Mouse (Mus musculus): Measurements from ENCODE around the gene Srrm3. TPM values are rescaled to one million over a fixed set of nuclear protein-coding genes. Genes with fewer than 3 reads are reported as not detected.
A peak's percentile ranks its signal among the peaks of the same experiment; 100 is the strongest.

The Srrm3 gene
- polyA plus RNA-seq, 1 experiment from 2014 or later, result 59.8 TPM

DNA sequence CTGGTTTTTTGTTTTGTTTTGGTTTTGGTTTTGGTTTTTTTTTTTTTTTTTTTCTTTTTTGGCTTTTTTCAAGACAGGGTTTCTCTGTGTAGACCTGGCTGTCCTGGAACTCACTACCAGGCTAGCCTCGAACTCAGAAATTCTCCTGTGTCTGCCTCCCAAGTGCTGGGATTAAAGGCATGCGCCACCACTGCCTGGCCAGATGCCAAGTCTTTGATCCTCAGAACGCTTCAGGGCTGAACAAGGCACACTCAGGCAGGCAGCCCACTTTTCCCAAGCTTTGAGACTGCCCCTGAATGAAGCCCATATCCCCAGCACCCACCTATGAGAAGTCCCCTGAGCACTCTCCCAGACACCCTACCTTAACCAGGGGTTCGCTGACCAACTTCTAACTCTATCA lies 93.1 kb downstream of the Srrm3 start:
- H3K9me3 ChIP-seq (ENCODE audit: control insufficient read depth, low read length), result no peaks in the 10 kb centered on the region
- H3K9ac ChIP-seq (replicated peaks; ENCODE audit: low read length), result no peak overlapping the region
- H3K27me3 ChIP-seq (ENCODE audit: control insufficient read depth, insufficient read depth, low read length), result no peaks in the 10 kb centered on the region
- DNase-seq (peak; percentile 33), ATAC-seq (ENCODE audit: low FRiP score, low TSS enrichment) (no peak)
- peaks cover 15% of the 10 kb centered on the region; the same call in 1 of the 2 replicates for H3K4me1 ChIP-seq (ENCODE audit: control insufficient read depth, insufficient read depth, low read length)
- WGBS, result 48% methylated on average over 4 of the region's 4 CpGs
- no peak overlapping the region for H3K4me2 ChIP-seq (ENCODE audit: low read length)
- no peak overlapping the region for H3K27ac ChIP-seq (replicated peaks; ENCODE audit: low read depth, low read length)
- peaks cover 6% of the 10 kb centered on the region for H3K36me3 ChIP-seq (ENCODE audit: control insufficient read depth, insufficient read depth, low read length)
- no peak overlapping the region for H3K4me3 ChIP-seq (replicated peaks; ENCODE audit: low read depth, low read length)

DNA sequence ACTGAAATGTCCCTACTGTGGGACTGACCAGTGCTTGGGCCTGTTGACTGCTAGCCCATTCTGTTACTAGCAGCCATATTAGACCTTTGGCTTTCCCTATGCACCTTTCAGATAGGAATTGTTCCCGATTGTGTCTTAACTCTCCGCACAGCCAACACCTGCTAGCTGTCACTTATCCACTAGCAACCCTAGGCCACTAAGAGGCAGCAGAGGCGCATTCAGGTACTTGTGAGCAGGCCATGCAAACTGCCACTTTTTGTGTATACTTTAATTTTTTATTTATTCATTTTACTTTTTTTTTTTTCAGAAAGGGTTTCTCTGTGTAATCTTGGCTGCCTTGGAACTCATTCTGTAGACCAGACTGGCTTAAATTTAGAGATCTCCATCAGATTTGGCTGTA lies 94.0 kb downstream of the Srrm3 start:
- DNase-seq (no peak), ATAC-seq (ENCODE audit: low FRiP score, low TSS enrichment) (no peak)
- Histone ChIP-seq H3K9ac (replicated peaks; ENCODE audit: low read length) (no peak overlapping the region), H3K27me3 (ENCODE audit: control insufficient read depth, insufficient read depth, low read length) (no peaks in the 10 kb centered on the region), H3K36me3 (ENCODE audit: control insufficient read depth, insufficient read depth, low read length) (peaks cover 7% of the 10 kb centered on the region), H3K4me2 (ENCODE audit: low read length) (no peak overlapping the region), H3K4me1 (ENCODE audit: control insufficient read depth, insufficient read depth, low read length) (peaks cover 15% of the 10 kb centered on the region; the same call in 1 of the 2 replicates), H3K4me3 (replicated peaks; ENCODE audit: low read depth, low read length) (no peak overlapping the region), H3K27ac (replicated peaks; ENCODE audit: low read depth, low read length) (no peak overlapping the region), H3K9me3 (ENCODE audit: control insufficient read depth, low read length) (no peaks in the 10 kb centered on the region)
- 88% methylated on average over 3 of the region's 3 CpGs for WGBS

DNA sequence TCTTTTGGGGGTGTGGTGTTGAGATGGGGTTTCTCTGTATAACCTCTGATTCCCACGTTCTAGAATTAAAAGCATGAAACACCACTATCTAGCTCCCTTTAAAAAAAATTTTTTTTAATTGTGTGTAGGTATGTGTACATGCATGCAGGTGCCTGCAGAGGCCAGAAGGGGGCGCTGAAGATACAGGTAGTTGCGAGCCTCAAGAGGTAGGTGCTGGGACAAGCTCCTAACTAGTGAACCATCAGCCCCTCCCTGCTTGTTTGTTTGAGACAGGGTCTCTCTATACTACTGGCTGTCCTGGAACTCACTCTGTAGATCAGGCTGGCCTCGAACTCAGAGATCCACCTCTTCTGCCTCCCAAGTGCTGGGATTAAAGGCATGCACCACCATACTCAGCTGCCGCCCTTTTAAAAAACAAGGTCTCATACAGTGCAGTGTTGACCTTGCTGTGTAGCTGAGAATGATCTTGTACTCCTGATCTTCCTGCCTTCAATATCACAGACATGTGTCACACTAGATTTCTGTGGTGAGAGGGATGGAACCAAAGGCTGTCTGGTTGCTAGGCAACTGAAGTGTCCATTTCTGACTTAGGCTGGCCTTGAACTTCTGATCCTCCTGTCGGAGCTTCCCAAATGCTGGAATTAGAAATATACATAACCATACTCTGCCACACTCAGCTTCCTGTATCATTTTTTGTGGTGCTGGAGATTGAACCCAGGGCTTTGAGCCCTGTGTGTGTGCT lies 94.8 kb downstream of the Srrm3 start:
- Histone ChIP-seq H3K4me3 (replicated peaks; ENCODE audit: low read depth, low read length) (no peak overlapping the region), H3K9ac (replicated peaks; ENCODE audit: low read length) (no peak overlapping the region), H3K36me3 (ENCODE audit: control insufficient read depth, insufficient read depth, low read length) (peaks cover 15% of the 10 kb centered on the region), H3K27ac (replicated peaks; ENCODE audit: low read depth, low read length) (no peak overlapping the region), H3K9me3 (ENCODE audit: control insufficient read depth, low read length) (no peaks in the 10 kb centered on the region), H3K4me1 (ENCODE audit: control insufficient read depth, insufficient read depth, low read length) (peaks cover 15% of the 10 kb centered on the region; the same call in 1 of the 2 replicates), H3K27me3 (ENCODE audit: control insufficient read depth, insufficient read depth, low read length) (no peaks in the 10 kb centered on the region), H3K4me2 (ENCODE audit: low read length) (no peak overlapping the region)
- WGBS, result 65% methylated on average over 6 of the region's 6 CpGs
- ATAC-seq (ENCODE audit: low FRiP score, low TSS enrichment), result no peak
- DNase-seq, result no peak

DNA sequence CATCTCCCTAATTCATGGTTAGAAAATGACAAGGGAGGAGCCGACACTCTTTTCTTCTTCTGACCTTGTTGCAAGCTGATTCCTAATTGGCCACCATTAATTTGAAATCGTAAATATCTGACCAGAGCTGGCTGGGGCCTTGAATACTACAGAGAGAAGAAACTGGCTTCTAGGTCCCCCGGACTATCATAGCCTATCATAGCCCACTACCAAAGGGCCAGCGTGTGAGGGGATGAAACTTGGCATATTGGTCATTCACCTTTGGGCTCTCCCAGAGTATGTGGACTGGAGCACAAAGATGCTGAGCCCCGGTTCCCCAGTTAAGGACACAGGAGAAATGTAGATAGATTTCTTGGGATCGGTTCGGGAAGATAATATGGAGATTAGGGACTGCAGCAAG lies 96.4 kb downstream of the Srrm3 start:
- peak overlapping the region; percentile 94 for H3K27ac ChIP-seq (replicated peaks; ENCODE audit: low read depth, low read length)
- H3K4me2 ChIP-seq (ENCODE audit: low read length), result peak overlapping the region; percentile 71
- H3K4me1 ChIP-seq (ENCODE audit: control insufficient read depth, insufficient read depth, low read length), result peaks cover 15% of the 10 kb centered on the region; the same call in 1 of the 2 replicates
- no peaks in the 10 kb centered on the region for H3K27me3 ChIP-seq (ENCODE audit: control insufficient read depth, insufficient read depth, low read length)
- peaks cover 25% of the 10 kb centered on the region for H3K36me3 ChIP-seq (ENCODE audit: control insufficient read depth, insufficient read depth, low read length)
- DNase-seq, result peak; percentile 28
- peak overlapping the region; percentile 56 for H3K9ac ChIP-seq (replicated peaks; ENCODE audit: low read length)
- 20% methylated on average over 7 of the region's 7 CpGs for WGBS
- H3K9me3 ChIP-seq (ENCODE audit: control insufficient read depth, low read length), result no peaks in the 10 kb centered on the region
- H3K4me3 ChIP-seq (replicated peaks; ENCODE audit: low read depth, low read length), result peak overlapping the region; percentile 33
- peak; percentile 10; the same call in 1 of the 2 replicates for ATAC-seq (ENCODE audit: low FRiP score, low TSS enrichment)

DNA sequence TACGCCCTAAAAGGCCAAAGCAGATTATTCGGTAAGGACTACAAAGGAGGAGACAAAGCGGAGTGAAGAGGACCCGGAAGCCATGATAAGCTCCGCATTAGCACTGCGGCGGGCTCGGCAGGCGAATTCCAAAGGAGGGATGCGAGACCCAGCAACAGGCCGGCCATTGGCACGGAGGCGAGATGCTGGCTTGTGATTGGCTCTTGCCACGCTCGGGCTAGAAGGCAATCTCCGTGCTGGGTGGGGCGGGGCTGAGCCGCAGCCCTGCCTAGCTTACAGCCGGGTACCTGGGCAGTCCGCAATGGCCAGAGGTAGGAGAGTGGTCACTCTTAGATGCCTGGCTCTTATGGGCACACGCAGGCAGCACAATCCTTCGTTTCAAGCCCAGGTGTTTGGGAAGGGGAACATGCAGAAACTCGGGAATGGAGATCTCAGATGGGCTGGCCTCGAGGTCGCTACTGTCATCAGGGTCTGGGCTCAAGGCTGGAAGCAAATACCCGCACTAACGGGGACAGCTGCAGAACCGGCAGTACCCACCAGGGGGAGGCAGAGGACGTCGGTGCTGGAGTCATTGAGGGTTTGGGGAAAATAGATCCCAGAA lies 97.0 kb downstream of the Srrm3 start:
- peak overlapping the region; percentile 33 for H3K4me3 ChIP-seq (replicated peaks; ENCODE audit: low read depth, low read length)
- peak overlapping the region; percentile 94 for H3K27ac ChIP-seq (replicated peaks; ENCODE audit: low read depth, low read length)
- H3K36me3 ChIP-seq (ENCODE audit: control insufficient read depth, insufficient read depth, low read length), result peaks cover 27% of the 10 kb centered on the region
- H3K4me2 ChIP-seq (ENCODE audit: low read length), result peak overlapping the region; percentile 71
- DNase-seq (peak; percentile 94), ATAC-seq (ENCODE audit: low FRiP score, low TSS enrichment) (peak; percentile 96)
- no peaks in the 10 kb centered on the region for H3K9me3 ChIP-seq (ENCODE audit: control insufficient read depth, low read length)
- WGBS, result under 1% methylated on average over 30 of the region's 30 CpGs
- H3K27me3 ChIP-seq (ENCODE audit: control insufficient read depth, insufficient read depth, low read length), result no peaks in the 10 kb centered on the region
- H3K4me1 ChIP-seq (ENCODE audit: control insufficient read depth, insufficient read depth, low read length), result peaks cover 15% of the 10 kb centered on the region; the same call in 1 of the 2 replicates
- peak overlapping the region; percentile 56 for H3K9ac ChIP-seq (replicated peaks; ENCODE audit: low read length)

DNA sequence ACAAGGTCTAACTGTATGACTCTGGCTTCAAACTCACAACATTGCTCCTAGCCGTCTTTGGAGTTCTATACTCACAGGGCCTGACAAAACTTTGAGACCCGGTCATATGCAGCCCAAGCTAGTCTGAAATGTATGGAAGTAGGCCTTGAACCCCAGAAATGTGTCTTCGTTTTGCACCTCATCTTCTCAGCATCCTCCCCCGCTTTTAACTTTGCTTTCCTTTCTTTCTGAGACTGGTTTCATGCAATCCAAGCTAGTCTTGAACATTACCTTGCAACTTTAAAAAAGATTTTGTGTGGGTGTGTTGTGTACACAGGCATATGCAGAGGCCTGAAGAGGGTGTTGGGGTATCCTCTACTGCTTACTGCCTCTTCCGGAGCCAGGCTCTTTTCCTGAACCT lies 97.6 kb downstream of the Srrm3 start:
- DNase-seq, result no peak
- H3K27me3 ChIP-seq (ENCODE audit: control insufficient read depth, insufficient read depth, low read length), result no peaks in the 10 kb centered on the region
- peak overlapping the region; percentile 71 for H3K4me2 ChIP-seq (ENCODE audit: low read length)
- no peaks in the 10 kb centered on the region for H3K9me3 ChIP-seq (ENCODE audit: control insufficient read depth, low read length)
- H3K9ac ChIP-seq (replicated peaks; ENCODE audit: low read length), result peak overlapping the region; percentile 56; the same call in 1 of the 2 replicates
- H3K4me1 ChIP-seq (ENCODE audit: control insufficient read depth, insufficient read depth, low read length), result peaks cover 15% of the 10 kb centered on the region; the same call in 1 of the 2 replicates
- ATAC-seq (ENCODE audit: low FRiP score, low TSS enrichment), result no peak
- H3K4me3 ChIP-seq (replicated peaks; ENCODE audit: low read depth, low read length), result no peak overlapping the region
- H3K36me3 ChIP-seq (ENCODE audit: control insufficient read depth, insufficient read depth, low read length), result peaks cover 33% of the 10 kb centered on the region
- peak overlapping the region; percentile 94 for H3K27ac ChIP-seq (replicated peaks; ENCODE audit: low read depth, low read length)
- WGBS, result 58% methylated on average over 5 of the region's 5 CpGs

DNA sequence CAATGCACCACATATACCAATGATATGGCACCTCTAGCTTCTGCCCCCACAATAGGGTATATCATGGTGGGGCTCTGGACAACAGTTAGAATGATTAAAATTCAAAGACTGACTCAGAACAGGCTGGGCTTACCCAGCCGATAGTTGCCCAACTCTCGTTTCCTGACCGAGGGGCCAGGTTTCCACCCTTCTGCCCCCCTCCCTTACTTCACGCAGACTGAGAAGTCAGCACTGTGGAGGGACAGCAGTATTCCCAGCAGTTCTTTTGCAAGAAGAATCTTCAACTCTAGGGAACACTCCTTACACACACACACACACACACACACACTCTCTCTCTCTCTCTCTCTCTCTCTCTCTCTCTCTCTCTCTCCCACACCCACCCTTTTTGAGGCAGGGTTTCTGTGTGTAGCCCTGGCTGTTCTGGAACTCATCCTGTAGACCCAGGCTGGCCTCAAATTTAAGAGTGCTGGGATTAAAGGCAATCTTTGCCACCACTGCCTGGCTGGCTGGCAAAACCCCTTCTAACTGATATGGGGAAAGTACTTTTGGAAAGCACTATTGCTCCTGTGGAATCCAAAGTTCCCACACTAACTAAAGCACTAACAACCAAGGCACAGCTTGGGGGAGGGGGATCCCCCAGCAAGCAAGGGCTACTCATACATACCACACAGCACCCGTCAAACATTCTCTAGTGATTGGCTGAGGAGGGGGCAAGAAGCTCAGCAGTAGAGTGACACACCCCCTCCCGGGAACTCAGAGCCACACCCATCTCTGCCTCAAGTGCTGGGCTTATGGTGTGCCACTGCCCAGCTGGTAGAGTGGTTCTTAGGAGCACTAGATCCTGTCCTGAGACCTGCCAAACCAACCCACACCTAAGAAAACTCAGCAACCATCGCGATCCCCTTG lies 98.9 kb downstream of the Srrm3 start:
- Histone ChIP-seq H3K36me3 (ENCODE audit: control insufficient read depth, insufficient read depth, low read length) (peaks cover 47% of the 10 kb centered on the region), H3K4me2 (ENCODE audit: low read length) (no peak overlapping the region), H3K27ac (replicated peaks; ENCODE audit: low read depth, low read length) (no peak overlapping the region), H3K9ac (replicated peaks; ENCODE audit: low read length) (no peak overlapping the region), H3K4me3 (replicated peaks; ENCODE audit: low read depth, low read length) (no peak overlapping the region), H3K27me3 (ENCODE audit: control insufficient read depth, insufficient read depth, low read length) (no peaks in the 10 kb centered on the region), H3K9me3 (ENCODE audit: control insufficient read depth, low read length) (no peaks in the 10 kb centered on the region), H3K4me1 (ENCODE audit: control insufficient read depth, insufficient read depth, low read length) (peaks cover 15% of the 10 kb centered on the region; the same call in 1 of the 2 replicates)
- ATAC-seq (ENCODE audit: low FRiP score, low TSS enrichment) (no peak), DNase-seq (no peak)
- WGBS, result 60% methylated on average over 8 of the region's 8 CpGs

DNA sequence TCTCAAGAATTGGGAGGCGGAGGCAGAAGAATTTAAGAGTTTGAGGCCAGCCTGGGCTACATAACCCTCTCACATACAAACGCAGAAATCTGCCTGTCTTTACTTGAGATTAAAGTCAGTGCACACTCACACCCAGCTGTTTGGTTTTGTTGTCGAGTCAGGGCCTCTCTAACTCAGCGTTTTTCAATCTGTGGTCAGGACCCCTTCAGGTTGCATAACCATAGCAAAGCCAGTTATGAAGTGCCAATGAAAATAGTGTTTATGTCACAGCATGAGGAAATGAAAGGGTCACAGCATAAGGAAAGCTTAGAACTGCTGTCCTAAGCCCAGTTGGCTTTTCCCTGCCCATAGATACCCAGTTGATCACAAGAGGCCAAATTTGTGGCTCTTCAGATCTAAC lies 100.2 kb downstream of the Srrm3 start:
- no peak overlapping the region for H3K27ac ChIP-seq (replicated peaks; ENCODE audit: low read depth, low read length)
- ATAC-seq (ENCODE audit: low FRiP score, low TSS enrichment), result no peak
- H3K4me3 ChIP-seq (replicated peaks; ENCODE audit: low read depth, low read length), result no peak overlapping the region
- WGBS, result 86% methylated on average over 4 of the region's 4 CpGs
- peaks cover 59% of the 10 kb centered on the region for H3K36me3 ChIP-seq (ENCODE audit: control insufficient read depth, insufficient read depth, low read length)
- no peak for DNase-seq
- H3K4me1 ChIP-seq (ENCODE audit: control insufficient read depth, insufficient read depth, low read length), result peaks cover 15% of the 10 kb centered on the region; the same call in 1 of the 2 replicates
- no peaks in the 10 kb centered on the region for H3K9me3 ChIP-seq (ENCODE audit: control insufficient read depth, low read length)
- no peak overlapping the region for H3K4me2 ChIP-seq (ENCODE audit: low read length)
- no peak overlapping the region for H3K9ac ChIP-seq (replicated peaks; ENCODE audit: low read length)
- H3K27me3 ChIP-seq (ENCODE audit: control insufficient read depth, insufficient read depth, low read length), result no peaks in the 10 kb centered on the region
